Mouse (Mus musculus) brain, adult 2 months (tissue): ENCODE results near the gene Zic3.

Experiments used
- DNase-seq: peaks from one replicate; pipeline ENCODE4 v3.0.0; 2011; ENCODE audit warnings: low read depth, low spot score

Gene Zic3

GRCm38 (mm10) chrX:58041865-58042264, 19.4 kb downstream of the Zic3 start:
- DNase-seq, result no peak

GRCm38 (mm10) chrX:58042512-58042911, 20.0 kb downstream of the Zic3 start:
- no peak for DNase-seq
